Mouse (Mus musculus) ovary, postnatal 10 days (tissue): ENCODE measurements around the gene Dtwd1.
"Not testable (repeated sequence)": the region's sequence is repeated elsewhere in the genome, so short reads cannot be mapped to it uniquely, and the experiment has no call there.

Source experiments
- DNase-seq: peaks from one replicate; pipeline ENCODE4 v3.0.0; 2022; ENCODE audit warnings: low spot score

Gene Dtwd1

GRCm38 (mm10) chr2:126151855-126152571, at the start of gene Dtwd1, which contains the start of gene Fam227b:
TSS of gene Dtwd1 (plus strand) at chr2:126152141.
TSS of gene Fam227b (minus strand) at chr2:126152004.
- peak; percentile 98 for DNase-seq

GRCm38 (mm10) chr2:126147723-126148122, 4.2 kb upstream of the Dtwd1 start:
- no peak for DNase-seq

GRCm38 (mm10) chr2:126165277-126166018, 13.5 kb downstream of the Dtwd1 start:
- no peak for DNase-seq

GRCm38 (mm10) chr2:126166335-126166734, 14.4 kb downstream of the Dtwd1 start:
- DNase-seq: no peak

- no peak for DNase-seq
Measured at GRCm38 (mm10) chr2:126166848-126167617, 15.1 kb downstream of the Dtwd1 start.

- no peak for DNase-seq
Measured at GRCm38 (mm10) chr2:126171427-126171826, 19.5 kb downstream of the Dtwd1 start.

GRCm38 (mm10) chr2:126191306-126191705, 39.4 kb downstream of the Dtwd1 start:
- DNase-seq: no peak

GRCm38 (mm10) chr2:126192129-126192528, 40.2 kb downstream of the Dtwd1 start:
- DNase-seq: no peak

GRCm38 (mm10) chr2:126195631-126196356, 43.9 kb downstream of the Dtwd1 start:
- no peak for DNase-seq

GRCm38 (mm10) chr2:126198971-126199370, 47.0 kb downstream of the Dtwd1 start:
- DNase-seq: no peak

- no peak for DNase-seq
Measured at GRCm38 (mm10) chr2:126211011-126211680, 59.2 kb downstream of the Dtwd1 start.

- DNase-seq: not testable (repeated sequence)
Measured at GRCm38 (mm10) chr2:126214800-126215199, 62.9 kb downstream of the Dtwd1 start, which contains the start of gene Gm17555. TSS of gene Gm17555 (plus strand) at chr2:126215100.
